Mouse (Mus musculus): ENCODE results near the gene Vmn1r87. TPM values are rescaled to one million over a fixed set of nuclear protein-coding genes. Genes with fewer than 3 reads are reported as not detected.
"Not testable (repeated sequence)": the region's sequence is repeated elsewhere in the genome, so short reads cannot be mapped to it uniquely, and the experiment has no call there.

Gene Vmn1r87
- not detected in 2 replicates for polyA plus RNA-seq (2014; fragmentation: Nextera tagmentation; extraction: Ambion mirVana)

- Histone ChIP-seq H3K36me3 (ENCODE audit: control insufficient read depth, insufficient read depth, low read length) (no peaks in the 10 kb centered on the region), H3K27ac (replicated peaks in 1 of 2; ENCODE audit: control insufficient read depth in 1 of 2, insufficient read depth in 1 of 2, low read depth in 2 of 2, low read length in 2 of 2) (no peak within 1 kb of the TSS), H3K9me3 (ENCODE audit: control insufficient read depth, low read length) (no peaks in the 10 kb centered on the region), H3K4me1 (ENCODE audit: control insufficient read depth in 2 of 2, insufficient read depth in 2 of 2, low read length in 2 of 2) (no peaks in the 10 kb centered on the region), H3K4me2 (ENCODE audit: low read length) (no peak within 1 kb of the TSS), H3K27me3 (ENCODE audit: control insufficient read depth, insufficient read depth, low read length) (no peaks in the 10 kb centered on the region), H3K4me3 (ENCODE audit: control insufficient read depth in 1 of 2, insufficient read depth in 1 of 2, low read depth in 1 of 2, low read length in 2 of 2) (no peak within 1 kb of the TSS), H3K9ac (ENCODE audit: low read length) (no peak within 1 kb of the TSS)
- ATAC-seq (ENCODE audit: insufficient number of reproducible peaks, insufficient read depth, low FRiP score, low read depth) = no peak
- WGBS = 72% methylated on average over 1 of the region's 1 CpGs
Measured at GRCm38 (mm10) chr7:13140057-13140456, at the start of gene Vmn1r87. Vmn1r87 (minus strand) TSS chr7:13140157.

- Histone ChIP-seq H3K9ac (ENCODE audit: low read length) (no peak within 1 kb of the TSS), H3K27ac (replicated peaks in 1 of 2; ENCODE audit: control insufficient read depth in 1 of 2, insufficient read depth in 1 of 2, low read depth in 2 of 2, low read length in 2 of 2) (no peak within 1 kb of the TSS), H3K27me3 (ENCODE audit: control insufficient read depth, insufficient read depth, low read length) (no peaks in the 10 kb centered on the region), H3K9me3 (ENCODE audit: control insufficient read depth, low read length) (no peaks in the 10 kb centered on the region), H3K36me3 (ENCODE audit: control insufficient read depth, insufficient read depth, low read length) (no peaks in the 10 kb centered on the region), H3K4me3 (ENCODE audit: control insufficient read depth in 1 of 2, insufficient read depth in 1 of 2, low read depth in 1 of 2, low read length in 2 of 2) (no peak within 1 kb of the TSS), H3K4me1 (ENCODE audit: control insufficient read depth in 2 of 2, insufficient read depth in 2 of 2, low read length in 2 of 2) (no peaks in the 10 kb centered on the region), H3K4me2 (ENCODE audit: low read length) (no peak within 1 kb of the TSS)
- no peak for ATAC-seq (ENCODE audit: insufficient number of reproducible peaks, insufficient read depth, low FRiP score, low read depth)
Measured at GRCm38 (mm10) chr7:13159268-13159667, 19.3 kb upstream of the Vmn1r87 start, which contains the start of gene Vmn1r88. Vmn1r88 (plus strand) TSS chr7:13159568.

- ATAC-seq (ENCODE audit: insufficient number of reproducible peaks, insufficient read depth, low FRiP score, low read depth) = no peak
- Histone ChIP-seq H3K36me3 (ENCODE audit: control insufficient read depth, insufficient read depth, low read length) (no peaks in the 10 kb centered on the region), H3K27me3 (ENCODE audit: control insufficient read depth, insufficient read depth, low read length) (no peaks in the 10 kb centered on the region), H3K27ac (replicated peaks in 1 of 2; ENCODE audit: control insufficient read depth in 1 of 2, insufficient read depth in 1 of 2, low read depth in 2 of 2, low read length in 2 of 2) (no peak overlapping the region), H3K4me3 (ENCODE audit: control insufficient read depth in 1 of 2, insufficient read depth in 1 of 2, low read depth in 1 of 2, low read length in 2 of 2) (no peak overlapping the region), H3K4me1 (ENCODE audit: control insufficient read depth in 2 of 2, insufficient read depth in 2 of 2, low read length in 2 of 2) (no peaks in the 10 kb centered on the region), H3K4me2 (ENCODE audit: low read length) (no peak overlapping the region), H3K9me3 (ENCODE audit: control insufficient read depth, low read length) (no peaks in the 10 kb centered on the region), H3K9ac (ENCODE audit: low read length) (no peak overlapping the region)
Measured at GRCm38 (mm10) chr7:13137340-13137739, 2.6 kb downstream of the Vmn1r87 start.

GRCm38 (mm10) chr7:13131856-13132255, 8.1 kb downstream of the Vmn1r87 start:
- H3K4me1 ChIP-seq (ENCODE audit: control insufficient read depth in 2 of 2, insufficient read depth in 2 of 2, low read length in 2 of 2) = no peaks in the 10 kb centered on the region
- H3K9me3 ChIP-seq (ENCODE audit: control insufficient read depth, low read length) = no peaks in the 10 kb centered on the region
- no peak overlapping the region for H3K4me3 ChIP-seq (ENCODE audit: control insufficient read depth in 1 of 2, insufficient read depth in 1 of 2, low read depth in 1 of 2, low read length in 2 of 2)
- 87% methylated on average over 2 of the region's 2 CpGs for WGBS
- no peak for ATAC-seq (ENCODE audit: insufficient number of reproducible peaks, insufficient read depth, low FRiP score, low read depth)
- no peak overlapping the region for H3K27ac ChIP-seq (replicated peaks in 1 of 2; ENCODE audit: control insufficient read depth in 1 of 2, insufficient read depth in 1 of 2, low read depth in 2 of 2, low read length in 2 of 2)
- H3K36me3 ChIP-seq (ENCODE audit: control insufficient read depth, insufficient read depth, low read length) = no peaks in the 10 kb centered on the region
- no peak overlapping the region for H3K9ac ChIP-seq (ENCODE audit: low read length)
- no peaks in the 10 kb centered on the region for H3K27me3 ChIP-seq (ENCODE audit: control insufficient read depth, insufficient read depth, low read length)
- H3K4me2 ChIP-seq (ENCODE audit: low read length) = no peak overlapping the region

GRCm38 (mm10) chr7:13123554-13124153, 16.3 kb downstream of the Vmn1r87 start:
- H3K4me3 ChIP-seq (ENCODE audit: control insufficient read depth in 1 of 2, insufficient read depth in 1 of 2, low read depth in 1 of 2, low read length in 2 of 2) = peak overlapping the region; percentile 13 to 24; a peak in 3 of 4 replicates
- H3K9ac ChIP-seq (ENCODE audit: low read length); H3K9me3 ChIP-seq (ENCODE audit: control insufficient read depth, low read length); H3K27ac ChIP-seq (replicated peaks in 1 of 2; ENCODE audit: control insufficient read depth in 1 of 2, insufficient read depth in 1 of 2, low read depth in 2 of 2, low read length in 2 of 2); H3K4me1 ChIP-seq (ENCODE audit: control insufficient read depth in 2 of 2, insufficient read depth in 2 of 2, low read length in 2 of 2); H3K27me3 ChIP-seq (ENCODE audit: control insufficient read depth, insufficient read depth, low read length); H3K36me3 ChIP-seq (ENCODE audit: control insufficient read depth, insufficient read depth, low read length): not testable (repeated sequence)
- peak overlapping the region; percentile 55 for H3K4me2 ChIP-seq (ENCODE audit: low read length)
- peak; percentile 66 for ATAC-seq (ENCODE audit: insufficient number of reproducible peaks, insufficient read depth, low FRiP score, low read depth)
- under 1% methylated on average over 14 of the region's 34 CpGs for whole genome bisulfite sequencing

- Histone ChIP-seq H3K27me3 (ENCODE audit: control insufficient read depth, insufficient read depth, low read length) (no peaks in the 10 kb centered on the region), H3K36me3 (ENCODE audit: control insufficient read depth, insufficient read depth, low read length) (no peaks in the 10 kb centered on the region), H3K9me3 (ENCODE audit: control insufficient read depth, low read length) (no peaks in the 10 kb centered on the region), H3K4me3 (ENCODE audit: control insufficient read depth in 1 of 2, insufficient read depth in 1 of 2, low read depth in 1 of 2, low read length in 2 of 2) (no peak within 1 kb of the TSS), H3K9ac (ENCODE audit: low read length) (no peak within 1 kb of the TSS), H3K4me1 (ENCODE audit: control insufficient read depth in 2 of 2, insufficient read depth in 2 of 2, low read length in 2 of 2) (no peaks in the 10 kb centered on the region), H3K27ac (replicated peaks in 1 of 2; ENCODE audit: control insufficient read depth in 1 of 2, insufficient read depth in 1 of 2, low read depth in 2 of 2, low read length in 2 of 2) (no peak within 1 kb of the TSS), H3K4me2 (ENCODE audit: low read length) (no peak within 1 kb of the TSS)
- no peak for ATAC-seq (ENCODE audit: insufficient number of reproducible peaks, insufficient read depth, low FRiP score, low read depth)
Measured at GRCm38 (mm10) chr7:13119817-13120216, 20.1 kb downstream of the Vmn1r87 start, which contains the start of gene Vmn1r86. Vmn1r86 (minus strand) TSS chr7:13119917.

- 47% methylated on average over 3 of the region's 3 CpGs for WGBS
- no peak within 1 kb of the TSS for H3K9ac ChIP-seq (ENCODE audit: low read length)
- no peaks in the 10 kb centered on the region for H3K27me3 ChIP-seq (ENCODE audit: control insufficient read depth, insufficient read depth, low read length)
- no peaks in the 10 kb centered on the region for H3K9me3 ChIP-seq (ENCODE audit: control insufficient read depth, low read length)
- H3K36me3 ChIP-seq (ENCODE audit: control insufficient read depth, insufficient read depth, low read length) = no peaks in the 10 kb centered on the region
- H3K4me1 ChIP-seq (ENCODE audit: control insufficient read depth in 2 of 2, insufficient read depth in 2 of 2, low read length in 2 of 2) = no peaks in the 10 kb centered on the region
- no peak within 1 kb of the TSS for H3K4me2 ChIP-seq (ENCODE audit: low read length)
- no peak within 1 kb of the TSS for H3K4me3 ChIP-seq (ENCODE audit: control insufficient read depth in 1 of 2, insufficient read depth in 1 of 2, low read depth in 1 of 2, low read length in 2 of 2)
- H3K27ac ChIP-seq (replicated peaks in 1 of 2; ENCODE audit: control insufficient read depth in 1 of 2, insufficient read depth in 1 of 2, low read depth in 2 of 2, low read length in 2 of 2) = no peak within 1 kb of the TSS
- no peak for ATAC-seq (ENCODE audit: insufficient number of reproducible peaks, insufficient read depth, low FRiP score, low read depth)
Measured at GRCm38 (mm10) chr7:13095073-13095472, 44.9 kb downstream of the Vmn1r87 start, which contains the start of gene Vmn1r85. Vmn1r85 (minus strand) TSS chr7:13095173.
